Mouse (Mus musculus): ENCODE data around the gene Cdc42bpa. TPM values are rescaled to one million over a fixed set of nuclear protein-coding genes. Genes with fewer than 3 reads are reported as not detected.

Cdc42bpa gene
- polyA plus RNA-seq, 1 experiment from 2014 or later = 34.5 TPM

GRCm38 (mm10) chr1:180184768-180185167 is 224.5 kb downstream of the Cdc42bpa start:
- Histone ChIP-seq H3K27me3 (replicated peaks; ENCODE audit: control insufficient read depth, insufficient read depth, low read length) (no peaks in the 10 kb centered on the region), H3K9ac (ENCODE audit: low read depth, low read length) (no peak overlapping the region), H3K4me1 (ENCODE audit: control insufficient read depth, insufficient read depth, low read depth, low read length) (no peaks in the 10 kb centered on the region), H3K27ac (ENCODE audit: low read depth, low read length) (no peak overlapping the region), H3K4me3 (ENCODE audit: low read length) (no peak overlapping the region), H3K9me3 (ENCODE audit: control insufficient read depth, low read length) (no peaks in the 10 kb centered on the region), H3K4me2 (ENCODE audit: low read length) (no peak overlapping the region), H3K36me3 (ENCODE audit: control insufficient read depth, insufficient read depth, low read length) (no peaks in the 10 kb centered on the region)
- WGBS = 71% methylated on average over 7 of the region's 7 CpGs
- no peak for ATAC-seq

GRCm38 (mm10) chr1:180185877-180186276 is 225.6 kb downstream of the Cdc42bpa start:
- H3K4me2 ChIP-seq (ENCODE audit: low read length) = no peak overlapping the region
- H3K27ac ChIP-seq (ENCODE audit: low read depth, low read length) = no peak overlapping the region
- H3K4me1 ChIP-seq (ENCODE audit: control insufficient read depth, insufficient read depth, low read depth, low read length) = no peaks in the 10 kb centered on the region
- H3K9me3 ChIP-seq (ENCODE audit: control insufficient read depth, low read length) = no peaks in the 10 kb centered on the region
- H3K9ac ChIP-seq (ENCODE audit: low read depth, low read length) = no peak overlapping the region
- no peaks in the 10 kb centered on the region for H3K27me3 ChIP-seq (replicated peaks; ENCODE audit: control insufficient read depth, insufficient read depth, low read length)
- no peak for ATAC-seq
- no peak overlapping the region for H3K4me3 ChIP-seq (ENCODE audit: low read length)
- no peaks in the 10 kb centered on the region for H3K36me3 ChIP-seq (ENCODE audit: control insufficient read depth, insufficient read depth, low read length)
- WGBS = 67% methylated on average over 5 of the region's 5 CpGs

GRCm38 (mm10) chr1:180186371-180186770 is 226.1 kb downstream of the Cdc42bpa start:
- Histone ChIP-seq H3K4me1 (ENCODE audit: control insufficient read depth, insufficient read depth, low read depth, low read length) (no peaks in the 10 kb centered on the region), H3K4me2 (ENCODE audit: low read length) (no peak overlapping the region)
- no peak for ATAC-seq

GRCm38 (mm10) chr1:180188951-180189350 is 228.7 kb downstream of the Cdc42bpa start:
- H3K27ac ChIP-seq (ENCODE audit: low read depth, low read length) = no peak overlapping the region
- ATAC-seq = no peak
- no peaks in the 10 kb centered on the region for H3K9me3 ChIP-seq (ENCODE audit: control insufficient read depth, low read length)
- WGBS = 92% methylated on average over 4 of the region's 4 CpGs
- no peaks in the 10 kb centered on the region for H3K27me3 ChIP-seq (replicated peaks; ENCODE audit: control insufficient read depth, insufficient read depth, low read length)
- H3K4me1 ChIP-seq (ENCODE audit: control insufficient read depth, insufficient read depth, low read depth, low read length) = no peaks in the 10 kb centered on the region
- no peak overlapping the region for H3K9ac ChIP-seq (ENCODE audit: low read depth, low read length)
- no peak overlapping the region for H3K4me3 ChIP-seq (ENCODE audit: low read length)
- H3K4me2 ChIP-seq (ENCODE audit: low read length) = no peak overlapping the region
- no peaks in the 10 kb centered on the region for H3K36me3 ChIP-seq (ENCODE audit: control insufficient read depth, insufficient read depth, low read length)

More at GRCm38 (mm10) chr1:180186371-180186770, 226.1 kb downstream of the Cdc42bpa start:
- Histone ChIP-seq H3K27me3 (replicated peaks; ENCODE audit: control insufficient read depth, insufficient read depth, low read length) (no peaks in the 10 kb centered on the region), H3K27ac (ENCODE audit: low read depth, low read length) (no peak overlapping the region), H3K9me3 (ENCODE audit: control insufficient read depth, low read length) (no peaks in the 10 kb centered on the region), H3K9ac (ENCODE audit: low read depth, low read length) (no peak overlapping the region), H3K36me3 (ENCODE audit: control insufficient read depth, insufficient read depth, low read length) (no peaks in the 10 kb centered on the region), H3K4me3 (ENCODE audit: low read length) (no peak overlapping the region)
- WGBS = 78% methylated on average over 3 of the region's 3 CpGs

- H3K27me3 ChIP-seq (replicated peaks; ENCODE audit: control insufficient read depth, insufficient read depth, low read length) = no peaks in the 10 kb centered on the region
- 87% methylated on average over 8 of the region's 8 CpGs for WGBS
- no peak for ATAC-seq
- H3K4me3 ChIP-seq (ENCODE audit: low read length) = no peak overlapping the region
- H3K36me3 ChIP-seq (ENCODE audit: control insufficient read depth, insufficient read depth, low read length) = no peaks in the 10 kb centered on the region
- H3K4me2 ChIP-seq (ENCODE audit: low read length) = no peak overlapping the region
- H3K9ac ChIP-seq (ENCODE audit: low read depth, low read length) = no peak overlapping the region
- H3K4me1 ChIP-seq (ENCODE audit: control insufficient read depth, insufficient read depth, low read depth, low read length) = peaks cover 7% of the 10 kb centered on the region
- no peaks in the 10 kb centered on the region for H3K9me3 ChIP-seq (ENCODE audit: control insufficient read depth, low read length)
- H3K27ac ChIP-seq (ENCODE audit: low read depth, low read length) = no peak overlapping the region
Observed at GRCm38 (mm10) chr1:180191112-180191511, 230.8 kb downstream of the Cdc42bpa start.

- Histone ChIP-seq H3K27ac (ENCODE audit: low read depth, low read length) (no peak overlapping the region), H3K36me3 (ENCODE audit: control insufficient read depth, insufficient read depth, low read length) (no peaks in the 10 kb centered on the region), H3K27me3 (replicated peaks; ENCODE audit: control insufficient read depth, insufficient read depth, low read length) (no peaks in the 10 kb centered on the region), H3K4me1 (ENCODE audit: control insufficient read depth, insufficient read depth, low read depth, low read length) (peaks cover 7% of the 10 kb centered on the region), H3K9me3 (ENCODE audit: control insufficient read depth, low read length) (no peaks in the 10 kb centered on the region), H3K9ac (ENCODE audit: low read depth, low read length) (no peak overlapping the region), H3K4me2 (ENCODE audit: low read length) (no peak overlapping the region), H3K4me3 (ENCODE audit: low read length) (no peak overlapping the region)
- WGBS = 61% methylated on average over 7 of the region's 7 CpGs
- ATAC-seq = no peak
Observed at GRCm38 (mm10) chr1:180191651-180192220, 231.5 kb downstream of the Cdc42bpa start.

- 60% methylated on average over 4 of the region's 4 CpGs for WGBS
- no peak for ATAC-seq
Observed at GRCm38 (mm10) chr1:180192866-180193265, 232.6 kb downstream of the Cdc42bpa start.

GRCm38 (mm10) chr1:180193391-180193935 is 233.2 kb downstream of the Cdc42bpa start:
- Histone ChIP-seq H3K9ac (ENCODE audit: low read depth, low read length) (no peak overlapping the region), H3K27ac (ENCODE audit: low read depth, low read length) (no peak overlapping the region), H3K4me1 (ENCODE audit: control insufficient read depth, insufficient read depth, low read depth, low read length) (peaks cover 7% of the 10 kb centered on the region), H3K4me2 (ENCODE audit: low read length) (no peak overlapping the region), H3K4me3 (ENCODE audit: low read length) (no peak overlapping the region), H3K36me3 (ENCODE audit: control insufficient read depth, insufficient read depth, low read length) (no peaks in the 10 kb centered on the region), H3K27me3 (replicated peaks; ENCODE audit: control insufficient read depth, insufficient read depth, low read length) (no peaks in the 10 kb centered on the region), H3K9me3 (ENCODE audit: control insufficient read depth, low read length) (no peaks in the 10 kb centered on the region)
- WGBS = 79% methylated on average over 8 of the region's 8 CpGs
- ATAC-seq = no peak

More at GRCm38 (mm10) chr1:180192866-180193265, 232.6 kb downstream of the Cdc42bpa start:
- no peaks in the 10 kb centered on the region for H3K9me3 ChIP-seq (ENCODE audit: control insufficient read depth, low read length)
- peaks cover 7% of the 10 kb centered on the region for H3K4me1 ChIP-seq (ENCODE audit: control insufficient read depth, insufficient read depth, low read depth, low read length)
- H3K36me3 ChIP-seq (ENCODE audit: control insufficient read depth, insufficient read depth, low read length) = no peaks in the 10 kb centered on the region
- H3K27me3 ChIP-seq (replicated peaks; ENCODE audit: control insufficient read depth, insufficient read depth, low read length) = no peaks in the 10 kb centered on the region
- H3K4me3 ChIP-seq (ENCODE audit: low read length) = no peak overlapping the region
- H3K9ac ChIP-seq (ENCODE audit: low read depth, low read length) = no peak overlapping the region
- H3K27ac ChIP-seq (ENCODE audit: low read depth, low read length) = no peak overlapping the region
- no peak overlapping the region for H3K4me2 ChIP-seq (ENCODE audit: low read length)

GRCm38 (mm10) chr1:180194048-180194447 is 233.8 kb downstream of the Cdc42bpa start:
- Histone ChIP-seq H3K9ac (ENCODE audit: low read depth, low read length) (no peak overlapping the region), H3K27ac (ENCODE audit: low read depth, low read length) (no peak overlapping the region), H3K4me1 (ENCODE audit: control insufficient read depth, insufficient read depth, low read depth, low read length) (peaks cover 7% of the 10 kb centered on the region), H3K9me3 (ENCODE audit: control insufficient read depth, low read length) (no peaks in the 10 kb centered on the region), H3K4me3 (ENCODE audit: low read length) (no peak overlapping the region), H3K36me3 (ENCODE audit: control insufficient read depth, insufficient read depth, low read length) (no peaks in the 10 kb centered on the region), H3K27me3 (replicated peaks; ENCODE audit: control insufficient read depth, insufficient read depth, low read length) (no peaks in the 10 kb centered on the region), H3K4me2 (ENCODE audit: low read length) (no peak overlapping the region)
- WGBS = 91% methylated on average over 9 of the region's 9 CpGs
- ATAC-seq = no peak

All from hindbrain, embryonic 16.5 days (tissue).